Mouse (Mus musculus) layer of hippocampus, postnatal 10 days (tissue): ENCODE data around the gene Ifitm2. TPM values are rescaled to one million over a fixed set of nuclear protein-coding genes. Genes with fewer than 3 reads are reported as not detected.
A peak's percentile ranks its signal among the peaks of the same experiment; 100 is the strongest.

Source experiments
- DNase-seq, 2 experiments: peaks; one replicate each; pipeline ENCODE4 v3.0.0; 2021; ENCODE audit warnings: low spot score in 2 of 2
- total RNA-seq, 2 experiments: library from RNA; stranded (reverse); gene quantifications; 2 replicates each; pipeline ENCODE4 v1.2.3; 2021

The Ifitm2 gene
- total RNA-seq, 2 experiments from 2014 or later: 20.3 to 27.0 TPM

DNA sequence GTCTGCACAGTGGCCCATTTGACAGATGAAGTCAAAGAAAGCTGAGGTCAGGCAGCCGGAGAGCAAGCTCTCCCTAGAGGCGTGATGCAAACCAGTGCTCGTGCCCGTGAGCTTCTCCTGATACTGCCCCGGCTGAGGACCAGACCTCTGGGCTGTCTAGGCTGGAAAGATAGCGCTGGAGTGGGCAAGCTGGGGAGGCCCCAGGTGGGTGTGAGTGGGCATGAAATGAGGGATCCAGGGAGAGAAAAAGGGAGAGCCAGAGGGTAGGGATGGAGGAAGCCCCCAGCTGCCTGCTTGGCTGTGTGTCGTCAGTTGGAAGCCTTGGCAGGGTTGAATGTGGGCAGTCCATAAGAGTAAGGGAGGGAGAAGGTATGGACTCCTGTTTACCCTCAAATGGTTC is 11.6 kb downstream of the Ifitm2 start:
- DNase-seq: no peak

DNA sequence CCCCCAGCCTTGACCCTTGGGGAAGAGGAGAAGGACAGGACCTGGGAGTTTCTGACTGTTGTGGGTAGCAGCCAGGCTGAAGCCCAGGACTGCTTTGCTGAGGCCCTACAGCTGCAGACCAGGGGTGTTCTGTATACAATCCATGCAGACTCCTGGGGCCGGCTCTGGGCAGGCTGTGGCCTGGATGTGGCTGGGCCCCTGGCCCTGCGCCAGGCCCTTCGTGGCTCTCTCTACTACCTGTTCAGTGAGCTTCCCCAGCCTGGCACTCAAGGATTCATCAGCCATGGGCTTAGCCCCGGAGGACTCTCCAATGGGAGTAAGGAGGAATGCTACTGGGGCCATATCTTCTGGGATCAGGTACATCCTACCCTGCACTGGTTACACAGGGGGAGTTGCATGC is 12.4 kb downstream of the Ifitm2 start:
- no peak for DNase-seq

GRCm38 (mm10) chr7:140942811-140943210 is 13.0 kb downstream of the Ifitm2 start:
- DNase-seq: no peak

- no peak for DNase-seq
These were observed 13.4 kb downstream of the Ifitm2 start for GRCm38 (mm10) chr7:140942341-140942740.

DNA sequence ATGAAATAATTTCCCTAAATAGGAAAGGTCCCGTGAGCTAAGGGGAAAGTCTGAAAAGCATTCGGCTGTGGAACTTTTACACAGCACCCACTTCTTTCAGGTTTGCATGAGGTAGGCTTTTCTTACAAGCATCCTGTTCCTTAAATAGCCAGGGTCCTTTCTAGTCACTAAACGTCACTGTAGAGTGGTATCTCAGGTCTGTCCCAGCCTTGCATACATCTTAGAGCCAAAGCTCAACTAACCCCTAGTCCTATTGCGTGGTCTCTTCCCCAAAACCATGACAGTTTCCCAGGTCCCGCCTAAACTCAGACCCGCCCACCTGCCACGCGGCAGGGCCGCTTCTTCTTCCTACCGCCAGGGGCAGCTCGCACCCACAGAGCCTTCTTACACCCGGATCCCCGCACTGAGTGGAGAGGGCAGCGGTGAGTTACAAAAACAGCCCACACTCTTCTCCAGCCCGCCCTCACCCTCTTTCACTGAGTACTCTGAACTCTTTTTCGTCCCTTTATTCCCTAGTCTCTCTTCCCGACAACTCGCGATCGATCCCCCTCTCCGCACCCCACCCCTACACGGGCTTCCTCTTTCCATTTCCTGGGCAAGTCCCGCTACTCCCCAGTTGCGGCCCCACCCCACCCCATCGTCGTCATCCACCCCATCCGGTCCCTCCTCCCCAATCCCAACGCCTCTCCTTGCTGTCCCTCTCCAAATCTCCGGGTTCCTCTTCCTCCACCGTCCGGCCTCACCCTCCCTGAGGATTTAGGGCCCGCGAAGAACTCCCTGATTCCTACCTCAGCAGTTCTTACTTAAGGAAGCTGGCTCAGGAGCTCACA is 14.3 kb downstream of the Ifitm2 start, which contains the start of gene Pgghg:
Pgghg (plus strand) TSS at position 170 of the 830 bp plus-strand sequence.
- DNase-seq: peak; percentile 57 to 70

- no peak for DNase-seq
These were observed 16.1 kb downstream of the Ifitm2 start for GRCm38 (mm10) chr7:140939669-140940171.

DNA sequence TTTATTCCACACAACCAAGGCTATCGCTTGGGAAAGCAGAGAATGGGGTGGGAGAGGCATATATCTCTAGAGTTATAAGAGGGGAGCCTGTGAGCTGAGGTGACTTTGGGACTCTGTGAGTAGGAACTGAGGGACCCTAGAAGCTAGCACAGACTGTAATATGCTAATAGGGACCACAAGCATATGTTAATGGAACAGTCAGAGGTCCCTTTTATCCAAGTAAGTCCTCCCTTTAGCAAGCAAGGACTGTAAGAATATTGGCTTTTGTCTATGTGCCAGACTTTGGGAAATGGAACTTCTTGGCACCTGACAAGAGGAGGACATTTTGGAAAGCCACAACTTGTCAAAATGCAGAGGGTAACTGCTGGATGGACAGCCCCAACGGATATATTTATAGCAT is 16.9 kb downstream of the Ifitm2 start:
- DNase-seq: no peak

GRCm38 (mm10) chr7:140938436-140938835 is 17.4 kb downstream of the Ifitm2 start:
- no peak for DNase-seq

DNA sequence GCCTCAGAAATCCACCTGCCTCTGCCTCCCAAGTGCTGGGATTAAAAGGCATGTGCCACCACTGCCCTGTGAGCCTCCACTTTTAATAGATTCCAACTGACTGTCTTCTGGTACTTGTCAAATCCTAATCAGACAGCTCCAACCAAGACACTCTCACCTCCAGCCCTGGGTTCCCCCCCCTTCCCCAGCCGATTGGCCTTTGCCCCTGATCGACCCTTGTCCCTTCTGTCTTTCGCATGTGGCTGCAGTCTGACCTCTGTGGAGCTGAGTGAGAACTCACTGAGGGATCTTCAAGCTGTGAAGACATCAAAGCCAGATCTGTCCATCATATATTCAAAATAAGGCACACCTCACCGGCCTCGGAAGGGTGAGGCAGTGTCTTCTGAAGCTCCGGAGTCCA is 28.6 kb downstream of the Ifitm2 start:
- no peak for DNase-seq

- no peak for DNase-seq
These were observed 32.6 kb downstream of the Ifitm2 start for GRCm38 (mm10) chr7:140923070-140923775.

GRCm38 (mm10) chr7:140922398-140923069 is 33.3 kb downstream of the Ifitm2 start:
- peak; percentile 52 to 58 for DNase-seq

- DNase-seq: no peak
These were observed 34.4 kb downstream of the Ifitm2 start for GRCm38 (mm10) chr7:140921225-140921975.

- DNase-seq: no peak
These were observed 35.3 kb downstream of the Ifitm2 start, which contains the start of gene Nlrp6 for GRCm38 (mm10) chr7:140920418-140921029. Gene Nlrp6, plus strand, starts transcription at chr7:140920902.

GRCm38 (mm10) chr7:140919911-140920310 is 35.9 kb downstream of the Ifitm2 start:
- DNase-seq: no peak

DNA sequence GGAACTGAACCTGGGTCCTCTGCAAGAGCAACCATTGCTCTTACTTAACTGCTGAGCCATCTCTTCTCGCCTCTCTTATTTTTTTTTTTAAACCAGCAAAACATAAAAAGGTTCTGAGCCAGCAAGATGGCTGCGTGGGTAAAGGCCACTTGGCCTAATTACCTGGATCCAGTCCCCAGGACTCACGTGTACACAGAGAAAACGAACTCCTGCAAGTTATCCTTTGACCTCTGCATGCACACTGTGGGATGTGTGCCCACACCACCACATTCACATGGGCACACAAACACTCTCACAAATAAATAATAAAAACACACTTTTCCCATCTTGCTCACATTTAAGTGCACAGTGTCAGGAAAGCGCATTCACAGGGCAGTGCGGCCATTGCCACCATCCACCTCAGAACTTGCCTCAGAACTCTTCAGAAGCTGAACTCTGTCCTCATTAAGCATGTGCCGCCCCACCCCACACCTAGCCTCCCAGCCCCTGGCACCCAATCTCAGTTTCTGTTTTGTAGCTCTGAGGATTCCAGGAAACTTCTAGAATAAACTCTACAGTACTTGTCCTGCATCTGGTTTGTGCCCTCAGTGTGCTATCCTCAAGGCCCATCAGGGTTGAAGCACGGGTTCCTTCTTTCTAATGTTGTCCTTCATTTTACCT is 41.6 kb downstream of the Ifitm2 start:
- DNase-seq: no peak

DNA sequence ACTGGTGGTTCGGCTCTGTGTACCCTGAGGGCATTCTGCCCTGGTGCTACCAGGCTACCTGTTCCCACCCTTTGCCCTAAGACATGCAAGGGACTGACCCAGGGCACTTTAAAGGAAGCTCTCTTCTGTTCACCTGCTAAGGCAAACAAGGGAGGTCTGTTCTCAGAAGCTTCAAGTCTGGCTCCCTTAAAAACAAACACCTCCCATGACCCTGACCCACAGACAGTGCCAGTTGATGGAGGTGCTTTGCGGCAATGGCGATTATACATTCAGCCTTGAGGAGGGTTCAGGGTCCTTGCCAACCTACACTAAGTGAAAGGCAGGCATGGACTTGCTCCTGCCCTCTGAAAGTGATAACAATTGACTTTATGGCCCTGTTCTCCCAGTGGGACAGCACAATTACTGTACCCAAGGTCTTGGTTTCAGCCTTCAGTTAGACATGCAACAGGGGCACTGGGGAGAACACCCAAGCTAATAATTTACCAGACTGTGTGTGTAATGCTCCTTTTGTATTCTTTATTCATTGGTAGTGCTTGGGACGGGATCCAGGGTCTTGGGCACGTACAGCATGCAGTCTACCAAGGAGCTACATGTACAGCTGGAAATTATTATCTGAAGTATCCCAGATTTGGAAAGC is 42.8 kb downstream of the Ifitm2 start:
- no peak for DNase-seq

DNA sequence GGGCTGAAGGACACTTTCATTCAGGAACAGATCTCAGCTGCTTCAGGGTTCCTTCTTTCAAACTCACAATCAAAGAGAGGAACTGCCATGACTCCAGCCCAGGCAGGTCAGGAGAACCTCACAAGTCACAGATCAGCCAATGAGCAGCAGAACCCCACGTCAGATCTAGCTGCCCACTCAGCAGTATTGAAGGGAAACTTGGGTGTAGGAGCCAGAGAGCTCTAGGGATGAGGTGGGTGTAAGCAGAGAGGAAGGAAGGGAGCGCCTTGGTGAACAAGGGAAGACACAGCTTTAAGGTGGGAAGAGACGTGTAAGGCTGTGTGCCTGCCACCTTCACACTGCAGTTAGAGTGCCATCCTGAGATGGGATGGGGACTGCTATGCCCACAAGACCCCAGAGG is 43.5 kb downstream of the Ifitm2 start:
- DNase-seq: no peak

- DNase-seq: peak; percentile 67 to 80
These were observed 47.1 kb downstream of the Ifitm2 start for GRCm38 (mm10) chr7:140908634-140909107.

GRCm38 (mm10) chr7:140908181-140908580 is 47.6 kb downstream of the Ifitm2 start:
- no peak for DNase-seq
